Mouse (Mus musculus) kidney, adult 8-10 months (tissue): Measurements from ENCODE around the gene Focad.
A peak's percentile ranks its signal among the peaks of the same experiment; 100 is the strongest.

Experiments used
- DNase-seq, 2 experiments: peaks; one replicate each; pipeline ENCODE4 v3.0.0; 2022

The Focad gene

GRCm38 (mm10) chr4:88213895-88214294, 119.5 kb downstream of the Focad start:
- DNase-seq = no peak

- no peak for DNase-seq
These were observed 123.9 kb downstream of the Focad start for GRCm38 (mm10) chr4:88218286-88218685.

- DNase-seq = no peak
These were observed 124.4 kb downstream of the Focad start for GRCm38 (mm10) chr4:88218797-88219196.

GRCm38 (mm10) chr4:88231375-88231774, 136.9 kb downstream of the Focad start:
- no peak for DNase-seq

GRCm38 (mm10) chr4:88235941-88236340, 141.5 kb downstream of the Focad start:
- no peak for DNase-seq

- DNase-seq = no peak
These were observed 142.7 kb downstream of the Focad start for GRCm38 (mm10) chr4:88236926-88237756.

GRCm38 (mm10) chr4:88238351-88238750, 143.9 kb downstream of the Focad start:
- DNase-seq = no peak

GRCm38 (mm10) chr4:88243834-88244233, 149.4 kb downstream of the Focad start:
- DNase-seq = no peak

- DNase-seq = no peak
These were observed 151.1 kb downstream of the Focad start for GRCm38 (mm10) chr4:88245494-88245893.

GRCm38 (mm10) chr4:88261349-88261748, 166.9 kb downstream of the Focad start:
- DNase-seq = no peak

GRCm38 (mm10) chr4:88264536-88264935, 170.1 kb downstream of the Focad start:
- DNase-seq = no peak

GRCm38 (mm10) chr4:88270408-88271067, 176.1 kb downstream of the Focad start:
- no peak for DNase-seq

GRCm38 (mm10) chr4:88275571-88276041, 181.2 kb downstream of the Focad start:
- no peak for DNase-seq

- no peak for DNase-seq
These were observed 181.8 kb downstream of the Focad start for GRCm38 (mm10) chr4:88276058-88276734.

GRCm38 (mm10) chr4:88278524-88278923, 184.1 kb downstream of the Focad start:
- no peak for DNase-seq

- DNase-seq = no peak
These were observed 186.1 kb downstream of the Focad start for GRCm38 (mm10) chr4:88280536-88280935.

GRCm38 (mm10) chr4:88295537-88295936, 201.1 kb downstream of the Focad start:
- DNase-seq = no peak

- DNase-seq = no peak
These were observed 205.1 kb downstream of the Focad start for GRCm38 (mm10) chr4:88299551-88299950.

GRCm38 (mm10) chr4:88300832-88301621, 206.6 kb downstream of the Focad start:
- DNase-seq = no peak

GRCm38 (mm10) chr4:88302291-88302690, 207.9 kb downstream of the Focad start:
- peak; percentile 3 to 4 for DNase-seq

- DNase-seq = no peak
These were observed 213.3 kb downstream of the Focad start for GRCm38 (mm10) chr4:88307691-88308090.

- DNase-seq = no peak
These were observed 214.1 kb downstream of the Focad start for GRCm38 (mm10) chr4:88308342-88309116.
